Mouse (Mus musculus) CH12F3 (cell line): ENCODE data around the gene Awat1.

ENCODE experiments used
- in situ Hi-C: fragments of 300-500 bp; cut with MboI; formaldehyde crosslinking; loops from 2 replicates; pipeline ENCODE4 v1.14.3; 2020; ENCODE audit warnings: low sequenced_read_pairs

Gene Awat1

GRCm38 (mm10) chrX:100571951-100572350 is at the start of gene Awat1:
Gene Awat1 (plus strand): TSS chrX:100572251.
- in situ Hi-C loops, result no loop called here

- in situ Hi-C loops, result no loop called here
These were observed 47.6 kb upstream of the Awat1 start, which contains the start of gene Dgat2l6 for GRCm38 (mm10) chrX:100524471-100524870. Gene Dgat2l6 (plus strand): TSS chrX:100524838.

- in situ Hi-C loops, result no loop called here
These were observed 16.0 kb upstream of the Awat1 start for GRCm38 (mm10) chrX:100556026-100556425.

- in situ Hi-C loops, result no loop called here
These were observed 6.4 kb upstream of the Awat1 start for GRCm38 (mm10) chrX:100565696-100566095.

- in situ Hi-C loops, result no loop called here
These were observed 22.7 kb downstream of the Awat1 start, which contains the start of gene P2ry4 for GRCm38 (mm10) chrX:100594791-100595190. Gene P2ry4 (minus strand): TSS chrX:100594869.

GRCm38 (mm10) chrX:100597439-100597838 is 25.4 kb downstream of the Awat1 start:
- in situ Hi-C loops, result no loop called here

GRCm38 (mm10) chrX:100599755-100600154 is 27.7 kb downstream of the Awat1 start:
- in situ Hi-C loops, result no loop called here

GRCm38 (mm10) chrX:100605314-100605713 is 33.3 kb downstream of the Awat1 start, which contains the start of gene Arr3:
Gene Arr3 (plus strand): TSS chrX:100605497.
- in situ Hi-C loops, result no loop called here

GRCm38 (mm10) chrX:100618488-100618887 is 46.4 kb downstream of the Awat1 start:
- in situ Hi-C loops, result no loop called here

GRCm38 (mm10) chrX:100621366-100621765 is 49.3 kb downstream of the Awat1 start:
- in situ Hi-C loops, result no loop called here

- in situ Hi-C loops, result no loop called here
These were observed 52.2 kb downstream of the Awat1 start for GRCm38 (mm10) chrX:100624242-100624641.

GRCm38 (mm10) chrX:100625146-100625545 is 53.1 kb downstream of the Awat1 start:
- in situ Hi-C loops, result no loop called here

GRCm38 (mm10) chrX:100625546-100625801 is 53.4 kb downstream of the Awat1 start, which contains the start of gene Kif4:
Gene Kif4 (plus strand): TSS chrX:100625737.
- in situ Hi-C loops, result no loop called here

- in situ Hi-C loops, result no loop called here
These were observed 54.0 kb downstream of the Awat1 start, which contains the start of gene Pdzd11 for GRCm38 (mm10) chrX:100625802-100626793. Gene Pdzd11 (minus strand): TSS chrX:100626568.
